ENCODE assay signal across 12 mouse cellular contexts in genomic region chr12:82275767-82276166, GRCm38 (mm10).
DNase-seq lines count a peak whose midpoint lies in the region; ATAC-seq lines count a peak whose summit lies in the region.
"Had no signal": no experiment of that assay in that cellular context is flagged by ENCODE, and none has a peak within 500 bp of the region (broad histone marks: within the 10 kb centered on the region; RNA-seq: fewer than 3 reads in every experiment).

No protein-coding gene starts in this region.

- peak overlapping the region; percentile 26 for H3K27ac ChIP-seq in lung, embryonic 16.5 days (ENCODE audit: low read length)
- H3K27ac ChIP-seq: kidney, postnatal 0 days; liver, embryonic 12.5 days had no signal

- H3K9me3 ChIP-seq in lung, embryonic 16.5 days (ENCODE audit: control insufficient read depth, low read length) = no peaks in the 10 kb centered on the region
- H3K9me3 ChIP-seq: liver, embryonic 12.5 days had no signal

- H3K27me3 ChIP-seq in lung, embryonic 16.5 days (ENCODE audit: control insufficient read depth, insufficient read depth, low read depth, low read length) = no peaks in the 10 kb centered on the region
- H3K27me3 ChIP-seq: liver, embryonic 12.5 days had no signal

- WGBS in lung, embryonic 16.5 days = 26% methylated on average over 5 of the region's 5 CpGs

- no peak overlapping the region for H3K4me3 ChIP-seq in lung, embryonic 16.5 days (ENCODE audit: low read length)
- H3K4me3 ChIP-seq: erythroblast, embryonic 14.5 days; liver, embryonic 12.5 days had no signal

- H3K4me1 ChIP-seq in lung, embryonic 16.5 days (replicated peaks; ENCODE audit: control insufficient read depth, insufficient read depth, low read length) = peaks cover 11% of the 10 kb centered on the region; the same call in 1 of the 2 replicates

- peak; percentile 48 for DNase-seq in layer of hippocampus, adult 11-12 months (ENCODE audit: low spot score)
- DNase-seq in layer of hippocampus, postnatal 36 days = no peak
- peak; percentile 93 for DNase-seq in adipocyte (ENCODE audit: low spot score)
- peak; percentile 93 for DNase-seq in gonadal fat pad, adult 2 months (ENCODE audit: low read depth)
- no peak for DNase-seq in cerebellum, adult 8-10 months
- no peak for DNase-seq in T-cell, adult 2 months (ENCODE audit: low spot score)
- DNase-seq in liver = no peak
- DNase-seq: cerebellum, adult 9-10 months had no signal

- peak; percentile 81 for ATAC-seq in lung, embryonic 16.5 days (ENCODE audit: low read depth)
- ATAC-seq: liver, embryonic 12.5 days had no signal

- H3K4me2 ChIP-seq in lung, embryonic 16.5 days (ENCODE audit: low read depth, low read length) = no peak overlapping the region
- H3K4me2 ChIP-seq: liver, embryonic 12.5 days had no signal

- no peak overlapping the region for H3K9ac ChIP-seq in lung, embryonic 16.5 days (ENCODE audit: low read length)
- H3K9ac ChIP-seq: liver, embryonic 12.5 days had no signal

- H3K36me3 ChIP-seq in lung, embryonic 16.5 days (ENCODE audit: control insufficient read depth, insufficient read depth, low read length) = no peaks in the 10 kb centered on the region
- H3K36me3 ChIP-seq: liver, embryonic 12.5 days had no signal

Comparison
In these comparisons a context has a peak if more than half of its experiments do, and no peak if none do; other contexts are left out.
1. DNase-seq: peak in layer of hippocampus, adult 11-12 months (single experiment), adipocyte (single experiment) and gonadal fat pad, adult 2 months (single experiment); none in layer of hippocampus, postnatal 36 days (0 of 2), cerebellum, adult 8-10 months (single experiment), T-cell, adult 2 months (single experiment) and liver (single experiment).